Mouse (Mus musculus) small intestine, adult 2 months (tissue): ENCODE results near the gene Sox6.

Source experiments
- CTCF ChIP-seq: fragments of 200-500 bp; IDR thresholded peaks from 2 replicates; pipeline ENCODE4 v1.5.1; 2012; ENCODE audit warnings: low read depth, mild to moderate bottlenecking, control low read depth, inconsistent platforms, low read length, moderate library complexity, mixed read lengths; ENCODE audit not compliant: insufficient replicate concordance, insufficient read length; ENCODE audit errors: extremely low read depth
- POLR2A ChIP-seq: fragments of 200-500 bp; IDR thresholded peaks from 2 replicates; pipeline ENCODE4 v1.6.1; 2012; ENCODE audit warnings: low read depth, mild to moderate bottlenecking, control low read depth, inconsistent platforms, low read length, moderate library complexity

DNA sequence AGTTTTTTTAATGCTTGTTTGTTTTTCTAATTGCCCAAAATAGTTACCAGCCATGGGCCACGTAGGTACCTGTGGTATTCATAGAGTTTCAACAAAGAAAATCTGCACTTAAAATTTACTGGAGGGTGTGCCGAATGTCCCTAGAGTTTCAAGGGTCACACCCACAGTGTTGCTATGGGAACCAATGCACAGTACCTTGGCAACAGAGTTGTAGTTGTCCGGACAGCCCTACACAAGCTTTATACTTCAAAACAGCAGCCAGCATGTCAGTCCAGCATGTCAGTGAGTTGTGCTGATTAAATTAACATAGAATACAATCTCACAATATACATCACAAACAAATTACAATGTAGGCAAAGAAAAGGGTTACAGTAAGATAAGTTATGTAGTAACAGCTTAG, 567.1 kb downstream of the Sox6 start:
- no peak for TF ChIP-seq CTCF
- no peak for TF ChIP-seq POLR2A
